Mouse (Mus musculus) yolk sac, embryonic 10.5 days (tissue): ENCODE results near the gene Fhad1.

Experiments used
- DNase-seq: peaks from one replicate; pipeline ENCODE4 v3.0.0-alpha.2; 2017; ENCODE audit warnings: low spot score

Fhad1 gene

DNA sequence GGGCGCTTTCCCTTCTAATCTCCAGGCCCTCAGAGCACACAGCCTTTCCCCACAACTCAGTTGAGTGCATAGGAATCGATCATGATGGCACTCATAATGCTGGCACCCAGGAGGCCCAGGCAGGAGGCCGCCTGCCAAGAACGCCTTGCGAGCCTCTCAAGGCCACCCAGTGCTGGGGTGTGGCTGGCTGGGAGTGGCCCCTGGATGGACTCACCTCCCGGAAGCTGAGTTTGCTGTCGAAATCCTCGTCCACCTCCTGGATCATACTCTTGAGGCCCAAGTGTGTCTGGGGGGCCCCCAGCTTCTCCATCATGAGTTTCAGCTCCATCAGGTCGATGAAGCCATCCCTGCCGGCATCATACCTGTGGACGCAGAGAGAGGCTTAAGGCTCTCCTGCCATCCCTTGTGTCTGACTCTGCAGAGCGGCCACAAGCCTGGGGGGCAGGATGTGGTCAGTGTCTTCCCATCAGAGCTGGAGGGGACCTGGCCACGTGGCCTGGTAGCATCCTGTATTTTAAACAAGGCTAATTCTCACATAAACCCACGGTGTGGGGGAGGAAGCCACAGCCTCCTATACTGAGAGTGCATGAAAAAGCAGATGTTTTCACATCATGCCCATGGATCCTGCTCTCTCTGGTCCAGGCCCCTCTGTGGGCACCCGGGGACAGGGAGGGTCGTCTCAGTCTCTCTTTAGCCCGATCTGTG, 153.1 kb downstream of the Fhad1 start:
- DNase-seq, result no peak

DNA sequence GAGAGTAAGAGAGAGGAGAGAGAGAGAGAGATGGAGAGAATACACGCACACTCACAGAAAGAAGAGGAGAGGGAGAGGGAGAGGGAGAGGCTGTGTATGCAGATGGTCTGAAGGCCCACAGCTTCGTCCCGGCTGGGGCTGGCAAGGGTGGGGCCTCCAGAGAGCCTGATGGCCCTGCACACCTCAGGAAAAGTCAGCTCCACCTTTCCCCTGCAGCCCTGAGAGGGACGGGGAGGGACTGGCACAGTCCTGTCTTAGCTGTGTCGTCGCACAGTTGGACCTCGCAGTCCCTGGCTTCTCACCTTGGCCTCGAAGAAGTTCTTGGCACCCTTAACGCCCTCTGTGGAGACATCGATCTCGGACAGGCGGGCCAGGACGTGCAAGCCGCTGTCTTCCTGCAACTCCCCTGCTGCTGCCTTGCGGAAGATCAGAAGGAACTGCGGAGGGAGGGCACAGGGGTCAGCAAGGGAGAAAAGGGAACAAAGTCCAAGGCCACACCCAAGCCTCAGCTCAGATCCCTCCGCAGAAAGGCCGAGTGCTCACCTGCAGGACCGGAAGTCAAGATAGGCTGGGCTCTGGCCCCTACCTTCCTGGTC, 154.5 kb downstream of the Fhad1 start:
- DNase-seq, result peak; percentile 84

DNA sequence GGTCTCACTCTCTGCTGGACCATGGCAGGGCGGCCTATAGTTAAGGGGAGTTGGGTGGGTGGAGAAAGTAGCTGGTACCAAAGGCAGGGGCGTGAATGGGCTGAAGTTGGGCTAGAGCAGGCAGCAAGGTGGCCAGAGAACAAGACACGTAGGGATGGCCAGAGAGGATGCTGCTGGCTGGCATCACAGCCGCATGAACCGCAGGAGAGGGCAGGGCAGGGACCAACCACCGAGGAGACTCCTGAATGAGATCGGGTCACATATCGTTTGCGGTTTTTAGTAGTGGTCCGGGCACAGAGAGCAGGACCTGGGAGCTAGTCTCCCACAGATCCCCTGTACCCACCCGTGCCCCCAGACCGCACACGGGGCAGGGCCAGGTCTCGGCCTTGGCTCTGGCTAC, 155.5 kb downstream of the Fhad1 start:
- DNase-seq, result no peak

DNA sequence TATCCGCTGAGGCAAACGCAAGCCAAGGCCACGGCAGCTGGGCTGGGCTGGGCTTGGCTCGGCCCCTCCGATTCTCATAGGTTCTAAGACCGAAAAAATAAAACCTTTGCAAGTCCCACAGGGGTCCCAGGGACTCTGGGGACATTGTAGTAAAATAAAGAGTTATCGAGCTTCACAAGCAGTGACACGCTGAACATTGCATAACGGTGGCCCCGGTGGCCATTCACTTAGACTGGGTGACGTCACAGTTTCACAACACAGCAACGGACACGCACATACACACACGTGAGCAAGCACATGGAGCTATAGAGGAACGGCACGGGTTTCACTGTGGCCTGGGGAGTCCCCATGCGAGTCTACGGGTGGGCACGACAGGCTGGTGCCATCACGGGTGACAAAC, 156.4 kb downstream of the Fhad1 start:
- no peak for DNase-seq

DNA sequence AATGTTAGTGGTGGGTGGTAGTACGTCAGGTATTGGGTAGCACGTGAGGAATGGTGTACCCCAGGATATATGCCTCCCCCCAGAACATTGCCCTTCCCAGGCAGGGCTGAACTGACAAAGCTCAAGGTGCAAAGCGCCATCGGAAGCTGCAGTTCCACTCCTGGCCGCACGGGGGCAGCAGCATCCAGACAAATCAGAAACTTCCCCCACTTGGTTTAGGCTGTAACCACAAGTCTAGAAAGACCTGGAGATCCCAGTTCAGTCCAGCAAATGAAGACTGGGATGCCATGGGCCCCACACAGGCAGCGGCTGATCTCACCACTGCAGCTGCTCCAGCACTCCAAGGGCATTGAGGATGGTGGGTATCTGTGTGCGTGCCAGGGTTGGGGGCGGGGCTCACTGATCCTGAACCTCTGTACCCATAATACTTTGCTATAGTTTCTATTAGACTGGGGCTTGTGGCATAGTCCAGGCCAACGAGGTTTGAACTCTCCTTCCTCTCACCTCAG, 157.4 kb downstream of the Fhad1 start:
- DNase-seq, result peak; percentile 70

DNA sequence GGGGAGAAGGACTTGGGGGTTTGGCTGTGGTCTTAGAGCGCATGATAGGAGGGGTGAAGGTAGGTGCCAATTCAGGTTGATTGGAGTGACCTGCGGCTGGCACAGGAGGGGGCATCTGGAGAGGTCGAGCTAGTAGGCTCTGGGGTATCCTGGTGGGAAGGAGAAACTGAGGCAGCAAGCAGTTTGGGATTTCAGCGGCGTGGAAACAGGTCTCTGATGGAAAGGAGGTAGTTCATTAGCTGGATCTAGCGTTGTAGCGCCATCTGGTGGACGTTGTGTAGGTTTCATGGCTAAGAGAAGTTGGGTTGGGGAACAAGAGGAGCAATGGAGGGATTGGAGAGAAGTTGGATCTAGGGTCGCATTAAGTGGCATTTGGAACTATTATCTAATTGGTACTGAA, 161.4 kb downstream of the Fhad1 start:
- no peak for DNase-seq

DNA sequence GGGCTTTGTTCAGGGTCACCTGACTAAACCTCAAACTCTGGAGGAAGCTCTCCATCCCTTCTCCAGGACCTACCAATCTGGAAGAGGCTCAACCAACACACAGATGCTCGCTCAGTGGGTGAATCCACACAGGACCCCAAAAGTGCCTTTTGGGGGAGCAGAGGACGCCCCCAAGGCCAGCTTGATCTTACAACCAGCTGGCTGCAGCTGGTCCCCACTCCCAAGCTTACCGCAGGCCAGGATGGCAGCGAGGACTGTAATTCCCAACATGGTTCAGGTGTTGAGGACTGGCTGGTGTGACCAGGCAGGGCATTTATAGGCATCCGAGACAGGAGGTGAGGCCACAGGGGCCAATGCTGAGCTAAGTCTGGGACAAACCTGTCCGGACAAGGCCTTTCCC, 168.9 kb downstream of the Fhad1 start, which contains the start of gene Ctrc:
Gene Ctrc (minus strand): TSS at position 361 of the 400 bp plus-strand sequence.
- no peak for DNase-seq
